Mouse (Mus musculus) heart, embryonic 11.5 days (tissue): ENCODE measurements at regions not wholly inside any gene's neighbourhood (a gene's known extent, or its start where the extent isn't known, plus 50 kb on each side); places are given as distances from the start of the nearest gene placed in this dataset.

Experiments
- ATAC-seq: fragments of 200-750 bp; cut with Nextera tagmentation; replicated peaks from 2 replicates; pipeline ENCODE4 v1.8.0; 2017; ENCODE audit warnings: moderate library complexity; ENCODE audit not compliant: insufficient number of reproducible peaks, low FRiP score, low TSS enrichment
- H3K27ac ChIP-seq: fragments of 300-500 bp; sonication (generic); 2 replicates; pipeline ENCODE4 v1.5.1; 2014; ENCODE audit warnings: mild to moderate bottlenecking, low read depth, low read length
- H3K27me3 ChIP-seq: fragments of 300-500 bp; sonication (generic); 2 replicates; pipeline ENCODE4 v1.6.1; 2014; ENCODE audit warnings: mild to moderate bottlenecking, low read length, mixed read lengths; ENCODE audit not compliant: control insufficient read depth, insufficient read depth
- H3K36me3 ChIP-seq: fragments of 300-500 bp; sonication (generic); 2 replicates; pipeline ENCODE4 v1.6.1; 2014; ENCODE audit warnings: mild to moderate bottlenecking, low read length, moderate library complexity, mixed read lengths; ENCODE audit not compliant: control insufficient read depth, insufficient read depth
- H3K4me1 ChIP-seq: fragments of 300-500 bp; sonication (generic); 2 replicates; pipeline ENCODE4 v1.6.1; 2014; ENCODE audit warnings: low read length; ENCODE audit not compliant: control insufficient read depth, insufficient read depth
- H3K4me2 ChIP-seq: fragments of 300-500 bp; sonication (generic); 2 replicates; pipeline ENCODE4 v1.6.1; 2014; ENCODE audit warnings: mild to moderate bottlenecking, moderate library complexity
- H3K4me3 ChIP-seq: fragments of 300-500 bp; sonication (generic); 2 replicates; pipeline ENCODE4 v1.5.1; 2014; ENCODE audit warnings: low read depth, low read length
- H3K9ac ChIP-seq: fragments of 300-500 bp; sonication (generic); 2 replicates; pipeline ENCODE4 v1.6.1; 2014; ENCODE audit warnings: mild to moderate bottlenecking, low read depth, low read length, moderate library complexity
- H3K9me3 ChIP-seq: fragments of 300-500 bp; sonication (generic); replicated peaks from 2 replicates; pipeline ENCODE4 v1.6.1; 2016; ENCODE audit warnings: low read length; ENCODE audit not compliant: control insufficient read depth
- WGBS: fragments of 180-500 bp; shearing (Covaris S2); extraction: QIAGEN DNeasy Blood & Tissue Kit; methylation state at CpG from one replicate; pipeline ENCODE4 v1.1.7; 2014; ENCODE audit not compliant: insufficient replicate concordance; 5-methylcytosine and 5-hydroxymethylcytosine counted together

DNA sequence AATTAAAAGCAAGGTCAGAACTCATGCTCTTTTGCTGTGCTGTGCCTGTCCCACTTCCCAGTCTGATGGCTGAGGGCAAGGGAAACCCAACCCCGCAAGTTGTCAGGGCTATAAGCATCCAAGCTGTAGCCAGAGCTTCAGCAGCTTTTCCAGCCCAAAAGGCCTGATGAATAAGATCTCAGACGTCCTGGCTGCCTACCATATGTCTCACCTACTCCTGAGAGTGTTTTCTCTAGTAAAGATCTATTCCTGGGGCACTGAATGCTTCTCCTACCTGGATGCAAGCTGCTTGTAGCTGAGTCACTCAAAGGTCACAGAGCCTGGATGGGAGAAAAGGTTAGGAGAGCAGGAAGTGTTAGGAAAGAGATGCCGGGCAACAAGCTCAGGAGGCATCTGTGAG is 92.4 kb upstream of the Glrp1 start:
- WGBS = 47% methylated on average over 3 of the region's 3 CpGs
- no peak for ATAC-seq
- no peak overlapping the region for H3K27ac ChIP-seq

DNA sequence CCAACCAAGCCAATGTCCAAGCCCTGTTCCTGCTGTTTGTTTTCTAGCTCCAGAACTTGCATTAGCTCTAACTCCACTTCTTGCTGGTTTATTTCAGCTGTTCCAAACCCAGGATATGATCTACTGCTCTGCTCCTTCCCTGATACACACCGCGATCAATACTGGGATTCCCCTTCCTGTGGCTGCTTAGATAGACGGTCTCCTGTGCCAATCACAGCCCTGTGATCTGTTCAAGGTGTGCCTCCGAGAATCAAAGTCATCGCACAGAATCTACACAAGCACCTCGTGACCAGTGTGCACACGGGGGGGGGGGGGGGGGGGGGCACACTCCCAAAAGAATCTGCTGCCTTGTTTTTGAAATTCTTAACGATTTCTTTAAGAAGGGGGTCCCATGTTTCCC is 91.9 kb upstream of the Glrp1 start:
- ATAC-seq = no peak

More for the DNA sequence above, 92.4 kb upstream of the Glrp1 start:
- Histone ChIP-seq H3K36me3 (no peaks in the 10 kb centered on the region), H3K27me3 (no peaks in the 10 kb centered on the region), H3K9me3 (no peaks in the 10 kb centered on the region), H3K4me2 (no peak overlapping the region), H3K9ac (no peak overlapping the region), H3K4me1 (no peaks in the 10 kb centered on the region), H3K4me3 (no peak overlapping the region)

DNA sequence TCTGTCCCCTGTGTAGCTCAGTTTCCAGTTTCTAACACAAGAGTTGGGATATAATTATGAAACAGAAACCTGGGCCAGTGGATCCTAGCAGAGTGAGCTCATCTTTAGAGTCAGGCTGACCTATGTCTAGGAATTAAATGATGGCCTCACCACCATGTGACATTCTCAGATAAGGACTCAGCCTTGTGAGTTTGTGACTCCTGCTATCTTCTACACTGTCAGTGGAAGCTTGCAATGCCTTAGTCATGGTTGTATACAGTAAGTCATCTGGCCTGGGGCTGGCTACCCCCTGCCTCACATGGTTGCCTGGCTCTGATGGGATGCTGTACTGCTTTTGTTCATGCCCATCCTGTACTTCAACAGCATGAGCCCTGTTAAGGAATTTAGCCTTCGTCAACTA is 90.3 kb upstream of the Glrp1 start:
- H3K4me3 ChIP-seq = no peak overlapping the region

More for the DNA sequence above, 91.9 kb upstream of the Glrp1 start:
- Histone ChIP-seq H3K27me3 (no peaks in the 10 kb centered on the region), H3K4me3 (no peak overlapping the region), H3K9me3 (no peaks in the 10 kb centered on the region), H3K4me1 (no peaks in the 10 kb centered on the region), H3K4me2 (no peak overlapping the region), H3K36me3 (no peaks in the 10 kb centered on the region), H3K27ac (no peak overlapping the region), H3K9ac (no peak overlapping the region)
- 74% methylated on average over 8 of the region's 8 CpGs for WGBS

DNA sequence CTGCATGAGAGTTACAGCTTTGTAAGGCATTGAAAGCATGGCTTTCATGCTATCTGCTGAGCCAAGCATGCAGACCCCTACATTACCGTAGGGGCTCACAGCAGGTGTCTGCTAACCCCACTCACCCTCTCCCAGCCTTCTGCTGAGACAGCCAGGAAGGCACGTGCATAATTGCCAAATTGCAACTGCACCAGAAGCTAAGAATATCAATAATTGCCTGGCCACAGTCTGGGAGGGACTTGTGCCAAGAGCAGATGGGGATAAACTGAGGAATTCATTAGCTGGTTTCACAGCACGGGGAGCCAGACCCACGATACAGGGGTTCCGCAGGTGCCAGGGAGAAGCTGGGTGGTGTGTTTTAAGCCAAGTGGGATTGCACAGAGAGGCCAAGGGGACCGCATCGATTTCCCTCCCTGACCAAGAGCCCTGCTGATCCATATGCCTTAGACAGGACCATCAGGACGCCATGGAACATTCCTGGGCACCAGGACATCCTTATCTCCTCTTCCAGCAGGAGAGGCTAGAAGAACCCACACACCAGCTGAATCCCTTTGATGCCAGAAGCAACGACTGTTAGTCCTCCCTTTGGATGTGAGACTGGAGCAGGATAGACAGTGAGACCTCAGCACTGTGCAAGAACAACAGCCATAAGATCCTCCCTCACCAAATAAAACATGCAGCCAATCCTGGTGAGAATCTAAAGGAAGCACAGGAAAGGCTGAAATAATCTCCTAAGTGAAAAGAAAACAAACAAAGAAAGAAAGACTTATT is 84.8 kb upstream of the Glrp1 start:
- WGBS = 50% methylated on average over 9 of the region's 9 CpGs
- H3K9ac ChIP-seq = no peak overlapping the region
- no peak for ATAC-seq
- no peaks in the 10 kb centered on the region for H3K9me3 ChIP-seq
- H3K27ac ChIP-seq = no peak overlapping the region
- no peak overlapping the region for H3K4me2 ChIP-seq
- no peak overlapping the region for H3K4me3 ChIP-seq
- 0 out of 2 replicates have a peak, but pooled peaks cover 2% of the 10 kb centered on the region for H3K4me1 ChIP-seq
- H3K27me3 ChIP-seq = no peaks in the 10 kb centered on the region
- no peaks in the 10 kb centered on the region for H3K36me3 ChIP-seq

More for the DNA sequence above, 90.3 kb upstream of the Glrp1 start:
- no peak for ATAC-seq
- WGBS = 70% methylated on average over 1 of the region's 1 CpGs
- Histone ChIP-seq H3K4me2 (no peak overlapping the region), H3K27ac (no peak overlapping the region), H3K36me3 (no peaks in the 10 kb centered on the region), H3K27me3 (no peaks in the 10 kb centered on the region), H3K9me3 (no peaks in the 10 kb centered on the region), H3K4me1 (no peaks in the 10 kb centered on the region), H3K9ac (no peak overlapping the region)

DNA sequence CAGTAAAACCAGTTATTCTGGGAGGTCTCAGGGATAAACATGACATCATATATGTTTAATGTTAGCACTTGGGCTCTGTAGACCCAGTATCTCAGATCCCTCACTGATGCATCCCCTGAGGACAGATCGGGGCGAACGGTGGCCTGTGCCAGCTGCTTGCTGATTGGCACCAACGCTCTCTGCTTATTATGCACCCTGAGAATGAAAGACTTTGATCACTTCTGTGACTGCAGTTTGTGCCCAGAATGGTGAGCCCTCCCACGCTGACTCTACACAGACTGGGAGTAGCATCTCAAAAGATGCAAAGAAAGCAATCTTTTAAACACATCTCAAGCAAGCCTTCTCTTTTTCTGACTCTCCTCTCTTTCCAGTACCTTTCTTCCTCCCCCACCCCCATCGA is 82.2 kb upstream of the Glrp1 start:
- Histone ChIP-seq H3K4me1 (peaks cover 3% of the 10 kb centered on the region; the same call in 1 of the 2 replicates), H3K27me3 (no peaks in the 10 kb centered on the region), H3K4me2 (no peak overlapping the region), H3K27ac (no peak overlapping the region), H3K36me3 (no peaks in the 10 kb centered on the region), H3K9ac (no peak overlapping the region), H3K9me3 (no peaks in the 10 kb centered on the region), H3K4me3 (no peak overlapping the region)
- WGBS = 83% methylated on average over 6 of the region's 6 CpGs
- no peak for ATAC-seq

DNA sequence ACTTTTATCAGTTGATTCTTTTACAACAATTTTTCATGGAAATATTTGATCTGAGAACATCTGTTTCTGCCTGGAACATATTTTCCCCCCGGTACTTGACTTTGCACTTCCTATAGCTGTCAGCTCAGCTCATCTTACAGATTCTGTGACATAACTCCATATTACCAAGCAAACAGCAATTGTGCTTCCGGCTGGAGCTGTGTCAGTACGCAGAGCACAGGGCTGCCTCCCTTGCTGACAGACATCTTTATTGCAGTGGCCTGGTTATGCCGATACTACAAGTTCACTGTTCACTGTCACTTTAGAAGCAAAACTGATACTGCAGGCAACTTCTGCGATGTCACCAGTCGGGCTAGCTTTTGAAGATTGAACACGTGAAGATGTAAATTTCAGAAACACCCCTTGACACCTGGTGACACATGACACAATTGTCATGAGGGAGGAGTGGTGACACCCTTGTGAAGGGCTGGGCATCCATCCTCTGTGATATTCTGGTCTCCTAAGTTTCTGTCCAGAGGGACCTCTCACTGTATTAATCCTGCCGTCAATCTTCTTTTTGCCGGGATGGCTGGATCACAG is 81.0 kb upstream of the Glrp1 start:
- no peak for ATAC-seq
- no peak overlapping the region for H3K4me3 ChIP-seq
- 0 out of 2 replicates have a peak overlapping the region, but pooled peaks have one; percentile 11 for H3K4me2 ChIP-seq
- no peaks in the 10 kb centered on the region for H3K27me3 ChIP-seq
- H3K27ac ChIP-seq = no peak overlapping the region
- H3K9me3 ChIP-seq = no peaks in the 10 kb centered on the region
- H3K4me1 ChIP-seq = peaks cover 8% of the 10 kb centered on the region; the same call in 1 of the 2 replicates
- WGBS = 39% methylated on average over 9 of the region's 9 CpGs
- H3K36me3 ChIP-seq = no peaks in the 10 kb centered on the region
- no peak overlapping the region for H3K9ac ChIP-seq

DNA sequence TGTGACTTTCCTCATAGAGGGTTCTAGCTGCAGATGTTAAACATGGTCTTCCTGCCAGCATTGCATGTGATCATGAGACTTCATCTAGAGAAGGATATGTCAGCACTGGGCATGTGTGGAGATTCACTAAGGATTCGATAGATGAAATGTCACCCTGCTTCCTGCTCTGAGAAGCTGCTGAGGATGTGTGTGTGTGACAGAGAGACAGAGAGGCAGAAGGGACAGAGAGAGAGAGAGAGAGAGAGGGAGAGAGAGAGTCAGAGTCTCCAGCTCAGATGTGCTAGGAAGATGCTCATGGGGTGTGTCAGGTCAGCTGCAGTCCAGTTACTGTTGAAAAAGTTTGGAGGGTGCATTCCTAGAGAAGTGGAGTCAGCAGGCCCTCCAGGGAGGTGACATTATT is 78.9 kb upstream of the Glrp1 start:
- no peak overlapping the region for H3K9ac ChIP-seq
- H3K27me3 ChIP-seq = no peaks in the 10 kb centered on the region
- no peaks in the 10 kb centered on the region for H3K9me3 ChIP-seq
- no peak overlapping the region for H3K27ac ChIP-seq
- 69% methylated on average over 1 of the region's 1 CpGs for WGBS
- H3K4me2 ChIP-seq = no peak overlapping the region
- H3K4me3 ChIP-seq = no peak overlapping the region
- no peaks in the 10 kb centered on the region for H3K36me3 ChIP-seq
- peaks cover 8% of the 10 kb centered on the region; the same call in 1 of the 2 replicates for H3K4me1 ChIP-seq
- ATAC-seq = no peak

DNA sequence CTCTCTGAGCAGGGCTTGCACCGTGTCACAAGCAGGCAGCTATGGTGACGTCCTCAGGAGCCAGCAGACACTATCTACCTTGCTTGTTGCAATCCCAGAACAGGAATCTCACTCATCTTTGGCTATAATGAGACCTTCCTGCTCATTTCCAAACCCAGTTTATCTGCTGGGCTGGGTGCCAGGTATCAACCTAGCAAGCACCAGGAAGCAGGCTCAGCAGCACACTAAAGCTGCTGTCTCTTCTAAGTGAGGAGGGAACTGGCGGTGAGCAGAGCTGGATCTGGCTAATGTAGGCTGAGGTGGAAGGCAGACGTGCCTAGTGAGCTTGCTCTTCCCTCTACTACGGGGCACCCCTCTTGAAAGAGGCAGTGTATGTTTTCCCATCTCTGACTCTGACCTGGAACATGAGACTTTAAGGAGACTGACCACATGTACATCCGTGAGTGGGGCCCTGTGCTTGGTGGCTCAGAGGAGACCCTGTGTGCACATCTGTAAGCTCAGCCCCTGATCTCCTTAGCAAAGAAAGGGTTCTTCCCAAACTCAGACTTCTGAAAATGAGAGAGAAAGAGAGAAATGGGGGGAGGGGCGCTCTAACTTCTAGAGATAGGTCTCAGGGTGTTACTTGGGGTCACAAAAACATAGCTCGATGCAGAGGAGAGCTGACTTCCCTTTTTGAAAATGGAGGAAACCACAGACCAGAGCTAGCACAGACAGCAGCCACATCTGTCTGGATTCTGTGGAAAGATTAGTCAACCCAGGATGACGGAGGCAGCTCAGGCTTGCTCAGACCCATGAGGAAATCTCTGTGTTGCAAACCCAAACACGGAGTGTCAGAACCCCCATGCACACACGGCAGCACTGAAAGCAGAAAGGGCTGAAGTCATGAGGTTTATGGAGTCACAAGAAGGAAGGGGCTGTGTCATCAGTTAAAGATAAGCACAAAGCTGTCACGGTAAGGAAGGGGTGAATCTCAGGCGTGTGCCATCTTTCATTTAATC is 77.3 kb upstream of the Glrp1 start:
- Histone ChIP-seq H3K9me3 (no peaks in the 10 kb centered on the region), H3K27ac (no peak overlapping the region), H3K4me2 (no peak overlapping the region), H3K27me3 (no peaks in the 10 kb centered on the region), H3K36me3 (no peaks in the 10 kb centered on the region), H3K4me3 (no peak overlapping the region), H3K4me1 (peaks cover 8% of the 10 kb centered on the region; the same call in 1 of the 2 replicates), H3K9ac (no peak overlapping the region)
- no peak for ATAC-seq
- 59% methylated on average over 13 of the region's 13 CpGs for WGBS
